Mouse (Mus musculus) G1E (cell line): ENCODE measurements around the gene Klk5. TPM values are rescaled to one million over a fixed set of nuclear protein-coding genes. Genes with fewer than 3 reads are reported as not detected.

ENCODE experiments used
- ATAC-seq: 2 replicates; pipeline ENCODE4 v1.8.0; 2016; ENCODE audit warnings: mild to moderate bottlenecking; ENCODE audit not compliant: insufficient number of reproducible peaks, poor library complexity, low FRiP score, severe bottlenecking; ENCODE audit errors: extremely low read depth
- DNase-seq: peaks from one replicate; pipeline ENCODE4 v3.0.0; 2012; ENCODE audit warnings: low spot score
- H3K27me3 ChIP-seq: 2 replicates; pipeline ENCODE4 v1.6.1; 2012; ENCODE audit warnings: mild to moderate bottlenecking, low read length, inconsistent platforms; ENCODE audit not compliant: insufficient read depth
- H3K36me3 ChIP-seq: replicated peaks from 2 replicates; pipeline ENCODE3; 2012; ENCODE audit warnings: mild to moderate bottlenecking, inconsistent platforms
- H3K4me1 ChIP-seq: 2 replicates; pipeline ENCODE4 v1.6.1; 2012; ENCODE audit warnings: low read depth, low read length, inconsistent platforms, mixed read lengths; ENCODE audit not compliant: insufficient read depth
- H3K4me3 ChIP-seq: 2 replicates; pipeline ENCODE4 v1.5.1; 2012; ENCODE audit warnings: low read depth, mild to moderate bottlenecking, inconsistent platforms, low read length, moderate library complexity, mixed read lengths
- H3K9me3 ChIP-seq: replicated peaks from 2 replicates; pipeline ENCODE4 v1.6.1; 2012; ENCODE audit warnings: inconsistent platforms
- CTCF ChIP-seq: IDR thresholded peaks from 2 replicates; pipeline ENCODE4 v1.5.1; 2012; ENCODE audit warnings: low read depth, low read length, inconsistent platforms, mixed read lengths
- GATA1 ChIP-seq: IDR thresholded peaks from 2 replicates; pipeline ENCODE4 v1.6.1; 2012; ENCODE audit warnings: borderline replicate concordance, low read length, inconsistent platforms, mixed read lengths
- GATA2 ChIP-seq: IDR thresholded peaks from 2 replicates; pipeline ENCODE4 v1.6.1; 2012; ENCODE audit warnings: low read depth, low read length, inconsistent platforms, borderline replicate concordance
- POLR2AphosphoS5 ChIP-seq: IDR thresholded peaks from 2 replicates; pipeline ENCODE4 v1.6.1; 2012; ENCODE audit warnings: low read depth, low read length, inconsistent platforms; ENCODE audit not compliant: insufficient replicate concordance
- TAL1 ChIP-seq: conservative IDR thresholded peaks from 2 replicates; pipeline ENCODE4 v1.6.1; 2012; ENCODE audit warnings: low read depth, low read length, inconsistent platforms, mixed read lengths
- polyA plus RNA-seq: library from polyadenylated mRNA; stranded (reverse); fragments of >175 nt; gene quantifications from 2 replicates; pipeline ENCODE4 v1.2.3, GENCODE M21; 2012
- total RNA-seq, 2 experiments: library from RNA; stranded (forward) in 1 of 2; stranded (reverse) in 1 of 2; fragments of 200-1000 nt in 1 of 2; fragments of >200 nt in 1 of 2; fragmentation: Nextera tagmentation in 1 of 2; gene quantifications; 2 replicates each; pipeline ENCODE4 v1.2.3; 2014 to 2017

Klk5 gene
- total RNA-seq (2014; fragmentation: Nextera tagmentation) = not detected in 2 replicates
- total RNA-seq (2017) = 0.11 TPM in 1 of 2 replicates, not detected in the other
- polyA plus RNA-seq = not detected in 2 replicates

DNA sequence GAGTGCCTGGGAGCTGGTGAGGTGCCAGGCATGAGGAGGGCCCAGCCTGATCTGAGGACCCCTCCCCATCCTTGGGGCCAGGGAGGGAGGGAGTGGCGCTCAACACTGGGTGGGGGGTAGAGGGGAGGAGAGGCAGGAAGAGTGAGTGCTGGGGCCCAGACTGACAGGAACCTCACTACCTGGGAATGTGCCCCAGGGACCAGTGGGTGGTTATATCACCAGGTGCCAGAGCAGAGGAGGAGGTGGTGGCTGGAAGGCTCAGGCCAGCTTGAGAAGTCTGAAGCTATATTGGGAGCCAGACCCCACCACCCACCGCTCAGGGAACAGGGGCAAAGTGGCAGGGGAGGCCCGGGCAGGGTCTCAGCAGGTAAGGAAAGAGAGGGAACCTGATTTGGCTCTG, at the start of gene Klk5:
Gene Klk5, plus strand, starts transcription at position 271 of the 400 bp plus-strand sequence.
- Histone ChIP-seq H3K9me3 (no peaks in the 10 kb centered on the region), H3K4me1 (no peaks in the 10 kb centered on the region), H3K36me3 (no peaks in the 10 kb centered on the region), H3K4me3 (no peak within 1 kb of the TSS), H3K27me3 (no peaks in the 10 kb centered on the region)
- no peak for DNase-seq
- no peak for ATAC-seq
- TF ChIP-seq CTCF (no peak), TAL1 (no peak), GATA1 (no peak), POLR2AphosphoS5 (no peak), GATA2 (no peak)

GRCm38 (mm10) chr7:43796355-43796754, 45.4 kb upstream of the Klk5 start:
- no peaks in the 10 kb centered on the region for H3K36me3 ChIP-seq
- ATAC-seq (no peak), DNase-seq (no peak)
- no peaks in the 10 kb centered on the region for H3K9me3 ChIP-seq
- no peaks in the 10 kb centered on the region for H3K27me3 ChIP-seq
- no peak overlapping the region for H3K4me3 ChIP-seq
- no peaks in the 10 kb centered on the region for H3K4me1 ChIP-seq
- no peak for TF ChIP-seq TAL1
- TF ChIP-seq GATA1 = no peak
- no peak for TF ChIP-seq CTCF
- no peak for TF ChIP-seq GATA2
- TF ChIP-seq POLR2AphosphoS5 = no peak

DNA sequence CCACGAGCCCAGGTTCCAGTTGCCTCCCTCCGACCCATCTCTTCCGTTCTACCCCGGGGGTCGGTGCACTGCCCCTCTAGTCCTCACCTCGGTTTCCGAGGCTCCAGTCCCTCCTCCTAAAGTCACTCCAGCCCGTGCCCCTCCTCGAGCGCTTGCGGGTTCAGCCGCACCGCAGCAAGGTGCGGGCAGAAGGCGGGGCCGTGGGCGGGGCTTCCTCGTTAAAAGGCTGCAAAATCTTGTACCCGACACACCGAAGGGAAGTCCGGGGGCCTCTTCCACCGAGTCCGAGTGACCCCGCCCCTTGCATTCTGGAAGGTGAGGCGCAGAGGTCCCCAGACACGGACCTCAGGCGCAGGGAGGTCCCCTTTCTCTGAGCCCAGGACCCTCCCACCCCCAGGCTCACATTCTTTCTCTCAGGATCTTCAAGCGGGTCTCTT, 44.4 kb upstream of the Klk5 start, which contains the start of gene Klk8:
Gene Klk8, plus strand, starts transcription at position 245 of the 437 bp plus-strand sequence.
- H3K4me1 ChIP-seq = no peaks in the 10 kb centered on the region
- no peak within 1 kb of the TSS for H3K4me3 ChIP-seq
- DNase-seq = no peak
- H3K36me3 ChIP-seq = no peaks in the 10 kb centered on the region
- no peaks in the 10 kb centered on the region for H3K27me3 ChIP-seq
- H3K9me3 ChIP-seq = no peaks in the 10 kb centered on the region
- no peak for ATAC-seq
- no peak for TF ChIP-seq CTCF
- TF ChIP-seq GATA1 = no peak
- TF ChIP-seq GATA2 = no peak
- TF ChIP-seq TAL1 = no peak
- TF ChIP-seq POLR2AphosphoS5 = no peak

DNA sequence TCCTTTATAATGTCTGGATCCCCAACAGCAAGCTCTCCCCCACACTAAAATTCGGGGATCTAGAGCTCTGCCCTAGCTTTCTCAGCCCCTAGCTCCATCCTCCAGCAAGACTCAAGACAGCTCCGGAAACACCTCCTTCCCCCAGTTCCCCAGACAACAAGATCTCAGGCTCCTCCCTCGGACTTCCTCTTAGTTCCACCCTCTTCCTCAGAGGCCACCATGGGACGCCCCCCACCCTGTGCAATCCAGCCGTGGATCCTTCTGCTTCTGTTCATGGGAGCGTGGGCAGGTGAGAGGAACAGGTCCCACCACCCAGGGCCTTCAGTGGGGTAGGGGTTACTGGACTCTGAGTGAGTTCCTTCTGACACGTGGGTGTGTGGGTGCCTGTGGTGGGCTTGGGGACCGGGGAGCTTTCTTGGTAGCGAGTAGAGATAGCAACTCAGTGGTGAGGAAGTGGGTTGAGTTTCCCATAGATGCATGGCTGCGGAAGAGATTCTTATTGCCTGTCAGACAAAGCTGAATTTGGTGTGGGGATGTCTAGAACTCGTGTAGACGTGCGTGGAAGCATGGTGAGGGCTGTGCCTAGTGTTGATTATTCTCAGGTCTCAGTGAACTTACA, 43.8 kb upstream of the Klk5 start:
- H3K4me1 ChIP-seq = no peaks in the 10 kb centered on the region
- no peaks in the 10 kb centered on the region for H3K27me3 ChIP-seq
- no peak for TF ChIP-seq GATA2
- no peak for TF ChIP-seq GATA1
- TF ChIP-seq TAL1 = no peak
- no peak for TF ChIP-seq POLR2AphosphoS5
- no peak for TF ChIP-seq CTCF
- H3K4me3 ChIP-seq = no peak overlapping the region
- no peak for DNase-seq
- no peaks in the 10 kb centered on the region for H3K9me3 ChIP-seq
- no peaks in the 10 kb centered on the region for H3K36me3 ChIP-seq
- ATAC-seq = no peak

GRCm38 (mm10) chr7:43799876-43800275, 41.9 kb upstream of the Klk5 start:
- no peak for DNase-seq
- Histone ChIP-seq H3K27me3 (no peaks in the 10 kb centered on the region), H3K4me1 (no peaks in the 10 kb centered on the region), H3K4me3 (no peak overlapping the region), H3K9me3 (no peaks in the 10 kb centered on the region), H3K36me3 (no peaks in the 10 kb centered on the region)
- no peak for ATAC-seq
- no peak for TF ChIP-seq POLR2AphosphoS5
- no peak for TF ChIP-seq TAL1

- H3K9me3 ChIP-seq = 0 out of 2 replicates have a peak, but pooled peaks cover 3% of the 10 kb centered on the region
- no peak within 1 kb of the TSS for H3K4me3 ChIP-seq
- TF ChIP-seq TAL1 (no peak), GATA2 (no peak), GATA1 (no peak), POLR2AphosphoS5 (no peak), CTCF (no peak)
- no peaks in the 10 kb centered on the region for H3K4me1 ChIP-seq
- no peaks in the 10 kb centered on the region for H3K36me3 ChIP-seq
- DNase-seq (no peak), ATAC-seq (no peak)
- no peaks in the 10 kb centered on the region for H3K27me3 ChIP-seq
These were observed 30.8 kb upstream of the Klk5 start, which contains the start of gene Klk7 for GRCm38 (mm10) chr7:43810994-43811393. Gene Klk7, plus strand, starts transcription at chr7:43811294.

DNA sequence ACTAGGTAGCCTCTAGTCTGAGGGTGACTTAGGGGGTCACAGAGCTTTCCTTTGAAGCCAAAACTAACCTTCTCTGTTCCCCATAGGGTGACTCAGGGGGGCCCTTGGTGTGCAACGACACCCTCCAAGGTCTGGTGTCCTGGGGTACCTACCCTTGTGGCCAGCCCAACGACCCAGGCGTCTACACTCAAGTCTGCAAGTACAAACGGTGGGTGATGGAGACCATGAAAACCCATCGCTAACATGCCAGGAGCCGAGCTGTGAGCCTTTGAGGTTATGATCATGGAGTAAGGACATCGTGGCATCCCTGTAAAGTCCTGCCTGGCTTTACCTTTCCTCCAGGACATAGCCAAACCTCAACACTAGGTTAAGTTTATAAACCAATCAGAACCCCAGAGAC, 26.6 kb upstream of the Klk5 start:
- Histone ChIP-seq H3K9me3 (0 out of 2 replicates have a peak, but pooled peaks cover 3% of the 10 kb centered on the region), H3K4me3 (no peak overlapping the region), H3K4me1 (no peaks in the 10 kb centered on the region), H3K27me3 (no peaks in the 10 kb centered on the region), H3K36me3 (no peaks in the 10 kb centered on the region)
- DNase-seq (no peak), ATAC-seq (no peak)
- TF ChIP-seq GATA1 = no peak
- no peak for TF ChIP-seq TAL1
- no peak for TF ChIP-seq CTCF
- TF ChIP-seq POLR2AphosphoS5 = no peak
- TF ChIP-seq GATA2 = no peak
